Mouse (Mus musculus): ENCODE measurements at regions not wholly inside any gene's neighbourhood (a gene's known extent, or its start where the extent isn't known, plus 50 kb on each side); places are given as distances from the start of the nearest gene placed in this dataset.

DNA sequence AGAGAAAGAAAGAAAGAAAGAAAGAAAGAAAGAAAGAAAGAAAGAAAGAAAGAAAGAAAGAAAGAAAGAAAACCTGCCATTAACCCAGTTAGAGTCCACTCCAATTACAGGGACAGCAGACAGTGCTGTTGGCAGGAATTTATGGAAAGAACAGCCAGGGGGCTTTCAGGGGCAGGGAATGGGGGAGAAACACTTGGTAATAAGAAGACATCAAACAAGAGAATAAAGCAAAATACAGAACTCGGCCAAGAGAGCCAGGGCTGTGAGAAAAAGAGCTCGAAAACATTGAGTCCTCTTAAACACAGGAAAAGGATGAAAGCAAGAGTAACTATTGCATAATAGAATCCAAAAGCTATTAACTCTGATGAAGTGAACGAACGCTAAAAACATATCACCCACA lies 371.0 kb upstream of the Hs6st1 start:
- DNase-seq (ENCODE audit: extremely low spot score in 1 of 2, low spot score in 2 of 2) = no peak
- intact Hi-C loops (cut with DNase I) = no loop called here

GRCm38 (mm10) chr1:35697834-35698500 lies 370.2 kb upstream of the Hs6st1 start:
- DNase-seq (ENCODE audit: extremely low spot score in 1 of 2, low spot score in 2 of 2) = no peak
- intact Hi-C loops (cut with DNase I) = no loop called here

DNA sequence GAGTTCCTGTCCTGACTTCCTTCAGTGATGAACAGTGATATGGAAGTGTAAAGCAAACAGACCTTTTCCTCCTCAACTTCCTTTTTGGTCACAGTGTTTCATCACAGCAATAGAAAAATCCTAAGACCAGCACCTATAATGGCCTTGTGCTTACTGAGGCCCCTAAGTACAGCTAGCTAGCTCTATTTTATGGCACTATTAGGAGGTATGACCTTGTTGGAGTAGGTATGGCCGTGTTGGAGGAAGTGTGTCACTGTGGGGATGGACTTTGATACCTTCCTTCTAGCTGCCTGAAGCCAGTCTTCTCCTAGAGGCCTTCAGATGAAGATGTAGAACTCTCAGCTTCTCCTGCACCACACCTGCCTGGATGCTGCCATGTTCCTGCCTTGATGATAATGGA lies 365.6 kb upstream of the Hs6st1 start:
- no peak for DNase-seq (ENCODE audit: extremely low spot score in 1 of 2, low spot score in 2 of 2)
- intact Hi-C loops (cut with DNase I) = no loop called here

GRCm38 (mm10) chr1:35706336-35706735 lies 361.9 kb upstream of the Hs6st1 start:
- no peak for DNase-seq (ENCODE audit: extremely low spot score in 1 of 2, low spot score in 2 of 2)
- intact Hi-C loops (cut with DNase I) = no loop called here

GRCm38 (mm10) chr1:35708176-35708788 lies 359.9 kb upstream of the Hs6st1 start:
- intact Hi-C loops (cut with DNase I) = no loop called here

GRCm38 (mm10) chr1:35709214-35709613 lies 359.0 kb upstream of the Hs6st1 start:
- DNase-seq (ENCODE audit: extremely low spot score in 1 of 2, low spot score in 2 of 2) = no peak
- intact Hi-C loops (cut with DNase I) = no loop called here

More at GRCm38 (mm10) chr1:35708176-35708788, 359.9 kb upstream of the Hs6st1 start:
- no peak for DNase-seq (ENCODE audit: extremely low spot score in 1 of 2, low spot score in 2 of 2)

DNA sequence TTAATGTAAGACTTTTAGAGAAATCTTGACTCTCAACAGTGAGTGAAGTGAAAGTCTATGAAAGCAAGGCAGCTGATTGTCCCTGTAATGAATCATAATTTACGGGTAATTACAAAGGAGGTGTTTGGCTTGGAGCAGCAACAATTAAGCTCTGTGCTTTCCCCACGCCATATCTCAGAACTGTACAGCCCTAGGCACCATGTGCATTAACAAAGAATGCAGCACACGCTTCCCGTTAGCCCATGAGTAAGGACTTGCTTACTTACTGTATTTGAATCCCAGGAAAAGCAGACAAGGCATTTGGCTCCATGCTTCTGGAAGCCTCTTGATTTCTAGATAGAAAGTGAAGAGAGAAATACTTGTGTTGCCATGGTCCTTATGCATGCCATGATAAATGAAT lies 354.2 kb upstream of the Hs6st1 start:
- DNase-seq (ENCODE audit: extremely low spot score in 1 of 2, low spot score in 2 of 2) = no peak
- intact Hi-C loops (cut with DNase I) = no loop called here

GRCm38 (mm10) chr1:35715931-35716330 lies 352.3 kb upstream of the Hs6st1 start:
- intact Hi-C loops (cut with DNase I) = no loop called here
- no peak for DNase-seq (ENCODE audit: extremely low spot score in 1 of 2, low spot score in 2 of 2)

DNA sequence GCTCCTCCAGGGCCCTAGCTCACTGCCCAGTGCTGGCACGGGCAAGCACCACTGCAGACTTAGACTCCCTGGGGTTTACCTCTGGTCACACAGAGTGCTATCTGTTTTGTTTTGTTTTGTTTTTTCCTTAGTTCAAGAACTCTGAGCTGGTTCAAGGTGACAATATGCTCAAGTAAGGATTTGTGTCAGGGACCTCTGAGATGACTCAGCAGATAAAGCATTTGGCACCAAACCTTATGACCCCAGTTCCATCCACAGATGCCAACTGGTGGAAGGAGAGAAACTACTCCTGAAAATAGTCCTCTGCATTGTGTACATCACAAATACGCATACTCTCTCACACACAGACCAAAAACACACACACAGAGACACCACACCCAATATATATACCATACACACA lies 351.0 kb upstream of the Hs6st1 start:
- DNase-seq (ENCODE audit: extremely low spot score in 1 of 2, low spot score in 2 of 2) = no peak
- intact Hi-C loops (cut with DNase I) = no loop called here

DNA sequence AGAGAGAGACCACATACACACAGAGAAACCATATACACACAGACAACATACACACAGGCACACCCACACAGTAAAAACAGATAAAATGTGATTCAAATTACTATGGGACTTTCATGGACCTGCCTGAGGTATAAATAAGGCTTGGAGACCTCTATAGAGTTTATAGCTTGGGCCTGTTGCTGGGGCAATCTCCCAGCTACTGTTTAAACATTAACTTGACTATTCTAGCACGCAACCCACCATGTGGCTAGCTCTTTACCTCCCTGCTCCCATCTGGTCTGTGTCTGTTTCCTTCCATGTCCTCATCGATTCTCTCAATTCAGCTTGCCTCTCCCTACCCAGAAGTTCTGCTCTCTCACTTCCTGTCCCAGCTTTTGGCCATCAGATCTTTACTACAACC lies 350.5 kb upstream of the Hs6st1 start:
- intact Hi-C loops (cut with DNase I) = no loop called here
- no peak for DNase-seq (ENCODE audit: extremely low spot score in 1 of 2, low spot score in 2 of 2)

GRCm38 (mm10) chr1:35720063-35720462 lies 348.1 kb upstream of the Hs6st1 start:
- intact Hi-C loops (cut with DNase I) = no loop called here
- DNase-seq (ENCODE audit: extremely low spot score in 1 of 2, low spot score in 2 of 2) = no peak

DNA sequence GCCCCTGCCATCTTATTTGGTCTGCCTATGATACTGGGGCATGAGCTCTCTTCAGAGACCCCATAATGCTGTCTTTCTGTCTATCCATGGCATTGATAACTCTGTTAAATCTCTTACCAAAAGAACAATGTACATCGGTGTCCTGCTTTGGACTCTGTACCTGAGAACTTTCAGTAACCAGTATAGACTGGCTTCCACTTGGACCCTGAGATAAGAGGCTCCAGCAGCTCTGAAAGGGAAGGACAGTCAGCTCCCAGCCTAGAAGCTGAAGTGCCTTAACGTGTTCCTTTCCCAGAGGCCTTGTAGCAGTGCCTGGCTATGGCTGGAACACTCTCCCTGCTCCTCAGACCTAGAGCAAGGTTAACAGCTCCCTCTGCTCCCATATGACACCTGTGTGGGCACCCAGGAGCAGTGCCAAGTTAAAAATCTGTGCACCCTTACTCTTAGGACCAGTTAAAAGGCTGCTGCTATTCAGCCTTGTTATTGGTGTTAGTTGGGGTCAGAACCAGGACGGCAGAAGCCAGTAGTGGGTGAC lies 343.8 kb upstream of the Hs6st1 start:
- intact Hi-C loops (cut with DNase I) = no loop called here
- no peak for DNase-seq (ENCODE audit: extremely low spot score in 1 of 2, low spot score in 2 of 2)

- DNase-seq (ENCODE audit: extremely low spot score in 1 of 2, low spot score in 2 of 2) = peak in 1 of 2 experiments; percentile 63
- intact Hi-C loops (cut with DNase I) = no loop called here
These were observed 341.6 kb upstream of the Hs6st1 start for GRCm38 (mm10) chr1:35726596-35726995.

DNA sequence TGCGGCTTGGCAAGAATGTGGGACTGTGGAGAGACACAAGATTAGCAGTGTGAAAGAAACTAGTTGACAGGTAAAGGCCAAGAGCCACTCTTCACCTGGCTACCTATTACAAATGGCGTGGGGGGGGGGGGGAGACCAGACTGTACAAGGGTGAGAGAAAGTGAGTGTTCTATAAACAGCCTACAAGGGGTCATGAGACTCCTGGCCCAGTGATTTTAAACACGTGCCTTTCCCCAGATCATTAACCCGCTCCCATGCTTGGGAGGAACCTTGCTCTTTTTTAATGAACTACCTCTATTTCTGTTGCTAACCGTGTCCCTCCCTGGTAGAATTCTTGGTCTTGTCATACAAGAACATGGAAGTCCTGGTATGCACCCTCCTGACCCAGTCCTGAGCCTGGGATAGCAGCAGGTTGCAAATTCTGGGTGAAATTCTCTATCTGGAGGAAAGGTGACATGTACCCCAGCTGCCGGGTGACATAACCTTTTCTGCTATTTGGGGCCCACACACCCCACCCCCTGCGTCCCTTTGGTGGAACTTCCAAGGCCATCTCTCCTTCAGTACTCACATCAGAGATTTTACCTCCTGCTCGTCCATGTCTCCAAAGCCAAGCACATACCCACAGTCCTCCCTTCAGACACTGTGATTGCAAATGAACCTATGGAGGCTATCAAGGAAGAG lies 340.8 kb upstream of the Hs6st1 start:
- DNase-seq (ENCODE audit: extremely low spot score in 1 of 2, low spot score in 2 of 2) = no peak
- intact Hi-C loops (cut with DNase I) = no loop called here

- intact Hi-C loops (cut with DNase I) = no loop called here
- DNase-seq (ENCODE audit: extremely low spot score in 1 of 2, low spot score in 2 of 2) = no peak
These were observed 338.4 kb upstream of the Hs6st1 start for GRCm38 (mm10) chr1:35729785-35730295.

- no peak for DNase-seq (ENCODE audit: extremely low spot score in 1 of 2, low spot score in 2 of 2)
- intact Hi-C loops (cut with DNase I) = no loop called here
These were observed 337.9 kb upstream of the Hs6st1 start for GRCm38 (mm10) chr1:35730309-35730708.

GRCm38 (mm10) chr1:35736247-35736646 lies 332.0 kb upstream of the Hs6st1 start:
- intact Hi-C loops (cut with DNase I) = no loop called here
- DNase-seq (ENCODE audit: extremely low spot score in 1 of 2, low spot score in 2 of 2) = no peak

- peak in 1 of 2 experiments; percentile 58 for DNase-seq (ENCODE audit: extremely low spot score in 1 of 2, low spot score in 2 of 2)
- intact Hi-C loops (cut with DNase I) = no loop called here
These were observed 318.6 kb upstream of the Hs6st1 start for GRCm38 (mm10) chr1:35749603-35750002.

GRCm38 (mm10) chr1:35750092-35750521 lies 318.1 kb upstream of the Hs6st1 start:
- intact Hi-C loops (cut with DNase I) = no loop called here
- DNase-seq (ENCODE audit: extremely low spot score in 1 of 2, low spot score in 2 of 2) = no peak

DNA sequence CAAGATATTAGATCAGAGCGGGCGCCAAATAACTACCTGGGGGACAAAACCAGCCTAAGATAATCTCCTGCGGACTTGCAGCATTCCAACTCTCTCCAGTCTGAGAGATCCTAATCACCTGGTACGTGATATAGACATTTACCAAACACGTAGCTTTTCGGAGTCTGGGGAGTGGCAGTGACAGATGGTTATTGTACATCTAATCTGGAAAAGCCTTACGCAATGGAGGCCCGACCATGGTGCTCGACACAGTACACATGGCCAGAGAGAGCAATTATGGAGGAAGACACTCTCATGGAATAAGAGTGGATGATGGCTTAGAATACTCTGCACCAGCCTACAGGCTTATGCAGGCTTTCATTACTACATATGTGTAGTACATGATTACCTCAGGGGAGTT lies 315.6 kb upstream of the Hs6st1 start:
- intact Hi-C loops (cut with DNase I) = no loop called here
- no peak for DNase-seq (ENCODE audit: extremely low spot score in 1 of 2, low spot score in 2 of 2)
